Mouse (Mus musculus) embryonic facial prominence, embryonic 11.5 days (tissue): ENCODE measurements around the gene Rims3. TPM values are rescaled to one million over a fixed set of nuclear protein-coding genes. Genes with fewer than 3 reads are reported as not detected.

Experiments
- microRNA-seq: library from miRNA; unstranded; fragments of <30 nt; microRNA quantifications from one replicate; pipeline ENCODE4, GENCODE M21; 2016; ENCODE audit warnings: borderline number of aligned reads
- polyA plus RNA-seq: library from polyadenylated mRNA; unstranded; fragments of >200 nt; fragmentation: Nextera tagmentation; extraction: Ambion mirVana; gene quantifications from 2 replicates; pipeline ENCODE4 v1.2.1, GENCODE M21; 2014

Gene Rims3
- polyA plus RNA-seq, 1 experiment from 2014 or later = 1.8 TPM

Small RNA genes within 50 kb of the gene (microRNA-seq; reads per million reads assigned to microRNA genes)
- not detected for gene Gm23936

Other genes starting within 250 kb of the Rims3 start
- 7.1 and 7.6 TPM in 2 replicates for gene Cited4, start 188.2 kb upstream of the Rims3 start, polyA plus RNA-seq
- gene Kcnq4, start 106.2 kb upstream of the Rims3 start, polyA plus RNA-seq = 4.3 and 4.6 TPM in 2 replicates
- gene Nfyc, start 23.2 kb upstream of the Rims3 start, polyA plus RNA-seq = 137 and 139 TPM in 2 replicates
- gene Exo5, start 70.2 kb downstream of the Rims3 start, polyA plus RNA-seq = 34.6 and 37.4 TPM in 2 replicates
- 9.9 TPM in 2 replicates for gene Zfp69, start 96.9 kb downstream of the Rims3 start, polyA plus RNA-seq
- gene Smap2, start 162.4 kb downstream of the Rims3 start, polyA plus RNA-seq = 15.5 and 17.2 TPM in 2 replicates
- gene Col9a2, start 184.6 kb downstream of the Rims3 start, polyA plus RNA-seq = 6.0 and 10.1 TPM in 2 replicates
- 25.8 and 26.0 TPM in 2 replicates for gene Zmpste24, start 243.4 kb downstream of the Rims3 start, polyA plus RNA-seq